Mouse (Mus musculus): Measurements from ENCODE around the gene Slc12a8.

GRCm38 (mm10) chr16:33575728-33576127, 58.6 kb downstream of the Slc12a8 start:
- TF ChIP-seq TBP (conservative IDR thresholded peaks at IDR 0.05; ENCODE audit: low read depth, low read length) (no peak), POLR2A (IDR thresholded peaks at IDR 0.05; ENCODE audit: low read depth, low read length) (no peak), SIN3A (IDR thresholded peaks at IDR 0.05; ENCODE audit: low read length) (no peak), CTCF (conservative IDR thresholded peaks at IDR 0.05 in 1 of 2, IDR thresholded peaks at IDR 0.05 in 1 of 2; ENCODE audit: low read depth in 2 of 2, low read length in 2 of 2) (no peak), CHD1 (IDR thresholded peaks at IDR 0.05; ENCODE audit: low read depth, low read length) (no peak), EP300 (IDR thresholded peaks at IDR 0.05; ENCODE audit: low read length) (no peak), HCFC1 (IDR thresholded peaks at IDR 0.05; ENCODE audit: low read depth, low read length) (no peak), ZMIZ1 (IDR thresholded peaks at IDR 0.05; ENCODE audit: low read depth, low read length) (no peak), JUND (conservative IDR thresholded peaks at IDR 0.05; ENCODE audit: low read depth, low read length) (no peak)
